Mouse (Mus musculus): ENCODE measurements around the gene Aacs. TPM values are rescaled to one million over a fixed set of nuclear protein-coding genes. Genes with fewer than 3 reads are reported as not detected.
A peak's percentile ranks its signal among the peaks of the same experiment; 100 is the strongest.

The Aacs gene
- total and polyA plus RNA-seq, 3 experiments = 21.3 to 48.8 (median 39.8) TPM

- Histone ChIP-seq H3K36me3 (replicated peaks in 1 of 2; ENCODE audit: control insufficient read depth in 1 of 2, insufficient read depth in 1 of 2, low read length in 1 of 2) (peaks cover 0 to 43% of the 10 kb centered on the region in 2 experiments), H3K4me1 (ENCODE audit: control insufficient read depth in 1 of 2, insufficient read depth in 2 of 2) (peaks cover 16 to 56% of the 10 kb centered on the region in 2 experiments; a peak in 3 of 4 replicates), H3K4me2 (ENCODE audit: insufficient read depth, low read depth, poor library complexity, severe bottlenecking) (peak overlapping the region; percentile 76), H3K9me3 (replicated peaks; ENCODE audit: low read length) (no peaks in the 10 kb centered on the region), H3K79me2 (replicated peaks; ENCODE audit: control insufficient read depth, extremely low read depth, insufficient read depth, poor library complexity, severe bottlenecking) (peaks cover 8% of the 10 kb centered on the region; the same call in 1 of the 2 replicates), H3K4me3 (replicated peaks in 1 of 3; ENCODE audit: low read depth in 2 of 3, low read length in 2 of 3, poor library complexity in 1 of 3) (peak overlapping the region in 2 of 3 experiments; percentile 87 to 88), H3K9ac (ENCODE audit: insufficient read depth, low read depth) (peak overlapping the region; percentile 76), H3K27ac (ENCODE audit: insufficient read depth, low read depth) (no peak overlapping the region), H3K27me3 (replicated peaks) (no peaks in the 10 kb centered on the region)
- TF ChIP-seq POLR2A (IDR thresholded peaks at IDR 0.05; ENCODE audit: low read depth, low read length) = no peak
- TF ChIP-seq POLR2AphosphoS2 (IDR thresholded peaks at IDR 0.05; ENCODE audit: low read depth, low read length) = no peak
- TF ChIP-seq NELFE (IDR thresholded peaks at IDR 0.05; ENCODE audit: low read depth, low read length) = no peak
- no peak for TF ChIP-seq ZC3H11A (IDR thresholded peaks at IDR 0.05; ENCODE audit: low read depth, low read length)
- TF ChIP-seq RAD21 (IDR thresholded peaks at IDR 0.05; ENCODE audit: low read depth, low read length) = no peak
- no peak for TF ChIP-seq MAX (IDR thresholded peaks at IDR 0.05; ENCODE audit: low read length)
- no peak for TF ChIP-seq MXI1 (IDR thresholded peaks at IDR 0.05; ENCODE audit: low read depth, low read length)
- TF ChIP-seq ETS1 (conservative IDR thresholded peaks at IDR 0.05; ENCODE audit: low read depth, low read length) = no peak
- no peak for TF ChIP-seq IRF4 (IDR thresholded peaks at IDR 0.05; ENCODE audit: low read depth, low read length)
- TF ChIP-seq SIN3A (IDR thresholded peaks at IDR 0.05; ENCODE audit: low read length) = no peak; the same call in 1 of the 2 replicates
- TF ChIP-seq RCOR1 (conservative IDR thresholded peaks at IDR 0.05; ENCODE audit: low read depth, low read length) = no peak
- TF ChIP-seq MAZ (IDR thresholded peaks at IDR 0.05; ENCODE audit: low read depth, low read length) = no peak
- TF ChIP-seq EP300 (IDR thresholded peaks at IDR 0.05; ENCODE audit: low read length) = no peak
- TF ChIP-seq JUND (conservative IDR thresholded peaks at IDR 0.05; ENCODE audit: low read depth, low read length) = no peak
- TF ChIP-seq KAT2A (IDR thresholded peaks at IDR 0.05; ENCODE audit: insufficient replicate concordance, low read length) = no peak
- TF ChIP-seq MAFK (IDR thresholded peaks at IDR 0.05; ENCODE audit: insufficient replicate concordance, low read length) = no peak
- dilution Hi-C loops (cut with MboI; ENCODE audit: extremely low pct_ligation_motif_present, extremely low pct_unique_long_range_greater_than_20kb, low sequenced_read_pairs) (no loop called here), in situ Hi-C loops (cut with MboI; ENCODE audit: low pct_ligation_motif_present, low pct_unique_long_range_greater_than_20kb, low sequenced_read_pairs) (no loop called here)
- DNase-seq (ENCODE audit: extremely low read depth) = no peak
These were observed 1.2 kb downstream of the Aacs start for GRCm38 (mm10) chr5:125476799-125477198.

- TF ChIP-seq TBP (conservative IDR thresholded peaks at IDR 0.05; ENCODE audit: low read depth, low read length) (no peak), RCOR1 (conservative IDR thresholded peaks at IDR 0.05; ENCODE audit: low read depth, low read length) (no peak), POLR2AphosphoS2 (IDR thresholded peaks at IDR 0.05; ENCODE audit: low read depth, low read length) (no peak), UBTF (IDR thresholded peaks at IDR 0.05; ENCODE audit: low read depth, low read length) (no peak), KAT2A (IDR thresholded peaks at IDR 0.05; ENCODE audit: insufficient replicate concordance, low read length) (no peak), PAX5 (IDR thresholded peaks at IDR 0.05; ENCODE audit: low read length) (no peak), JUN (IDR thresholded peaks at IDR 0.05; ENCODE audit: insufficient read depth, low read depth, low read length) (no peak), ZNF384 (IDR thresholded peaks at IDR 0.05; ENCODE audit: low read depth, low read length) (no peak), MYC (IDR thresholded peaks at IDR 0.05; ENCODE audit: low read depth, low read length) (no peak), MAX (IDR thresholded peaks at IDR 0.05; ENCODE audit: low read length) (no peak), CTCF (conservative IDR thresholded peaks at IDR 0.05 in 1 of 2, IDR thresholded peaks at IDR 0.05 in 1 of 2; ENCODE audit: low read depth in 2 of 2, low read length in 2 of 2) (no peak), MEF2A (IDR thresholded peaks at IDR 0.05; ENCODE audit: borderline replicate concordance, low read depth, low read length) (no peak), USF2 (conservative IDR thresholded peaks at IDR 0.05; ENCODE audit: low read depth, low read length) (no peak), MXI1 (IDR thresholded peaks at IDR 0.05; ENCODE audit: low read depth, low read length) (no peak), BHLHE40 (IDR thresholded peaks at IDR 0.05; ENCODE audit: low read depth, low read length) (no peak), ELF1 (IDR thresholded peaks at IDR 0.05; ENCODE audit: low read depth, low read length) (no peak)
- Histone ChIP-seq H3K27ac (ENCODE audit: insufficient read depth, low read depth) (no peak overlapping the region), H3K4me1 (ENCODE audit: control insufficient read depth in 1 of 2, insufficient read depth in 2 of 2) (peaks cover 16 to 62% of the 10 kb centered on the region in 2 experiments; a peak in 3 of 4 replicates), H3K9me3 (replicated peaks; ENCODE audit: low read length) (no peaks in the 10 kb centered on the region), H3K79me2 (replicated peaks; ENCODE audit: control insufficient read depth, extremely low read depth, insufficient read depth, poor library complexity, severe bottlenecking) (peaks cover 8% of the 10 kb centered on the region; the same call in 1 of the 2 replicates), H3K4me2 (ENCODE audit: insufficient read depth, low read depth, poor library complexity, severe bottlenecking) (no peak overlapping the region), H3K9ac (ENCODE audit: insufficient read depth, low read depth) (no peak overlapping the region), H3K27me3 (replicated peaks) (no peaks in the 10 kb centered on the region), H3K4me3 (replicated peaks in 1 of 3; ENCODE audit: low read depth in 2 of 3, low read length in 2 of 3, poor library complexity in 1 of 3) (peak overlapping the region in 1 of 3 experiments; percentile 6), H3K36me3 (replicated peaks in 1 of 2; ENCODE audit: control insufficient read depth in 1 of 2, insufficient read depth in 1 of 2, low read length in 1 of 2) (peaks cover 2 to 49% of the 10 kb centered on the region in 2 experiments)
- DNase-seq (ENCODE audit: extremely low read depth) = no peak
- in situ Hi-C loops (cut with MboI; ENCODE audit: low pct_ligation_motif_present, low pct_unique_long_range_greater_than_20kb, low sequenced_read_pairs) = no loop called here
- dilution Hi-C loops (cut with MboI; ENCODE audit: extremely low pct_ligation_motif_present, extremely low pct_unique_long_range_greater_than_20kb, low sequenced_read_pairs) = no loop called here
These were observed 1.9 kb downstream of the Aacs start for GRCm38 (mm10) chr5:125477533-125477932.
